Mouse (Mus musculus) embryonic fibroblast, embryonic 13.5 days (primary cell): ENCODE results near the gene Creg1. TPM values are rescaled to one million over a fixed set of nuclear protein-coding genes. Genes with fewer than 3 reads are reported as not detected.
A peak's percentile ranks its signal among the peaks of the same experiment; 100 is the strongest.
"Not testable (repeated sequence)": the region's sequence is repeated elsewhere in the genome, so short reads cannot be mapped to it uniquely, and the experiment has no call there.

Experiments used
- H3K27ac ChIP-seq: 2 replicates; pipeline ENCODE4 v1.5.1; 2012; ENCODE audit warnings: low read length, control low read depth, inconsistent platforms; ENCODE audit not compliant: insufficient read depth
- H3K4me1 ChIP-seq: 2 replicates; pipeline ENCODE4 v1.6.1; 2011; ENCODE audit warnings: low read length; ENCODE audit not compliant: control insufficient read depth, insufficient read depth
- H3K4me3 ChIP-seq: 2 replicates; pipeline ENCODE4 v1.5.1; 2011; ENCODE audit warnings: mild to moderate bottlenecking, control low read depth, low read length; ENCODE audit not compliant: insufficient read depth
- CTCF ChIP-seq: IDR thresholded peaks from 2 replicates; pipeline ENCODE4 v1.5.1; 2011; ENCODE audit warnings: mild to moderate bottlenecking, control low read depth, low read length, moderate library complexity, borderline replicate concordance; ENCODE audit not compliant: insufficient read depth
- POLR2A ChIP-seq: IDR thresholded peaks from 2 replicates; pipeline ENCODE4 v1.6.1; 2011; ENCODE audit warnings: low read depth, mild to moderate bottlenecking, control low read depth, low read length, moderate library complexity
- polyA plus RNA-seq: library from polyadenylated mRNA; stranded (reverse); fragments of >200 nt; gene quantifications from 2 replicates; pipeline ENCODE4 v1.2.4, GENCODE M21; 2011; ENCODE audit warnings: low read depth; ENCODE audit not compliant: missing spikeins, insufficient read length

Gene Creg1
- polyA plus RNA-seq, 1 experiment: 37.5 TPM

- TF ChIP-seq POLR2A: no peak
- no peak for TF ChIP-seq CTCF
- no peak overlapping the region for H3K27ac ChIP-seq
- no peaks in the 10 kb centered on the region for H3K4me1 ChIP-seq
- H3K4me3 ChIP-seq: no peak overlapping the region
Measured at GRCm38 (mm10) chr1:165751142-165751541, 12.4 kb upstream of the Creg1 start.

DNA sequence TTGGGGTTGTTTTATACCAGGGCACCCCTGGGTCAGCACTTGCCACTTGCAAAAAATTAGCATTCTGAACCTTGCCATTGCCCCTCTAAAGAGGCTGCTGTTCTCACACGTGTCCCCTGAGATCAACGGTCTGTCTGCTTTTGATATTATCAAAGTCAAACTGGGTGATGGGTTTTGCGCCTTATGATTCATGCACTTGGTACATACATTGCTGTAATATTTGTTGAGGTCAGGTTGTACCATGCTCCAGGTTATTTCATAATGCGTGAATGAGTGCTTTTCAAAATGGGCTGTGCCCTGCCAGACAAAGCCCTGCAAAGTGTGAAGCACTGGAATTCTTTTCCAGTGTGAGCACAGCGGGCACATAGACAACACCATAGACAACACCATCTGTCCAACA is 11.7 kb upstream of the Creg1 start:
- no peak overlapping the region for H3K4me3 ChIP-seq
- no peaks in the 10 kb centered on the region for H3K4me1 ChIP-seq
- no peak overlapping the region for H3K27ac ChIP-seq
- no peak for TF ChIP-seq CTCF
- TF ChIP-seq POLR2A: no peak

DNA sequence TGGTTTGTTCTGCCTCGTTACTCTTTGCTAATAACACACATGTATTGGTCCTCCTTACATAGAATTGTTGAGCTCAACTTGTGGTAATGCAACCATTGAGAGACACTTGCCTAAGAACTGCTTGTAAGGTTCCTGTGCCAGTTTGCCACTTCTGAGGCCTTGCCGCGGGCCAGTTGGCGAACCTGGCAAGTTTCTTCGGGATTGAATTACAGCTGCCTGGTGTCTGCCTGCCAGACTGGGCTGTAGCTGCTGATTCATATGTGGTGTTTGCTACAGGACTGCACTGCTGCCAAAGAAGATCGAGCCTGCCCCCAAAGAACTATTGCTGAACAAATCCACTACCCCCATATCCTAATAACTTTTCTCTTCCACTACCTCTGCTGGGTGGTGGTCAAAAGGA is 9.3 kb upstream of the Creg1 start:
- no peak overlapping the region for H3K27ac ChIP-seq
- no peak for TF ChIP-seq POLR2A
- TF ChIP-seq CTCF: no peak
- H3K4me3 ChIP-seq: no peak overlapping the region
- H3K4me1 ChIP-seq: no peaks in the 10 kb centered on the region

DNA sequence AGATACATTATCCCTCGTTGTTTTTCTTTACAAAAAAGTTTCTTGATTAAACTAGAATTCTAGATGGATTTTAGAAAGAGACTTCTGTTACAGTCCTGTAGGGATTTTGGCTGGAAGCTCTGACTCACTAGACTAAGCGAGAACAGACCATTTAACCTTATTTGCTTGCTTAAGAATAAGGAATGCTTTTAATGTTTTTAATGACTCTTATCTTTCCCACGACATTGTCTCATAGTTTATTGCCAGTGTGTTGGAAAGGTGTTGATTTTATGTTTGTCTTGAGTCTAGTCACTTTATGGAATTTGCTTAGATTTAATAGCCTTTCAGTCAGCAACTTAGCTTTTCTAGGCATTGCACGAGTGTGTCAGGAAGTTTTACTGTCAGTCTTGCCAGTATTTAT is 8.4 kb upstream of the Creg1 start:
- H3K27ac ChIP-seq: no peak overlapping the region
- no peaks in the 10 kb centered on the region for H3K4me1 ChIP-seq
- no peak overlapping the region for H3K4me3 ChIP-seq
- TF ChIP-seq CTCF: no peak
- no peak for TF ChIP-seq POLR2A

GRCm38 (mm10) chr1:165761522-165762305 is 1.8 kb upstream of the Creg1 start:
- TF ChIP-seq POLR2A (no peak), CTCF (no peak)
- Histone ChIP-seq H3K4me3 (no peak overlapping the region), H3K4me1 (no peaks in the 10 kb centered on the region; the same call in 1 of the 2 replicates), H3K27ac (no peak overlapping the region)

DNA sequence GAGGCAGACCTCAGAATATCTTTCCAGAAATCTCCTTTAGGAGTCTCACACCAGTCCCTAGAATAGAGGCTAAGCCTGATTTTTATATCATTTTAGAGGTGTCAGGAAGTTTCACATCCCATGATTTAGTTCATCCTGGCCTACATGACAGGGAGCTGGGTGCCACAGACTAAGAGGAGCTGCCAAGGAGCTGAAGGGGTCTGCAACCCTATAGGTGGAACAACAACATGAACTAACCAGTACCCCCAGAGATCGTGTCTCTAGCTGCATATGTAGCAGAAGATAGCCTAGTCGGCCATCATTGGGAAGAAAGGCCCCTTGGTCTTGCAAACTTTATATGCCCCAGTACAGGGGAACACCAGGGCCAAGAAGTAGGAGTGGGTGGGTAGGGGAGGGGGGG is 1.0 kb upstream of the Creg1 start:
- H3K4me1 ChIP-seq, H3K27ac ChIP-seq: not testable (repeated sequence)

DNA sequence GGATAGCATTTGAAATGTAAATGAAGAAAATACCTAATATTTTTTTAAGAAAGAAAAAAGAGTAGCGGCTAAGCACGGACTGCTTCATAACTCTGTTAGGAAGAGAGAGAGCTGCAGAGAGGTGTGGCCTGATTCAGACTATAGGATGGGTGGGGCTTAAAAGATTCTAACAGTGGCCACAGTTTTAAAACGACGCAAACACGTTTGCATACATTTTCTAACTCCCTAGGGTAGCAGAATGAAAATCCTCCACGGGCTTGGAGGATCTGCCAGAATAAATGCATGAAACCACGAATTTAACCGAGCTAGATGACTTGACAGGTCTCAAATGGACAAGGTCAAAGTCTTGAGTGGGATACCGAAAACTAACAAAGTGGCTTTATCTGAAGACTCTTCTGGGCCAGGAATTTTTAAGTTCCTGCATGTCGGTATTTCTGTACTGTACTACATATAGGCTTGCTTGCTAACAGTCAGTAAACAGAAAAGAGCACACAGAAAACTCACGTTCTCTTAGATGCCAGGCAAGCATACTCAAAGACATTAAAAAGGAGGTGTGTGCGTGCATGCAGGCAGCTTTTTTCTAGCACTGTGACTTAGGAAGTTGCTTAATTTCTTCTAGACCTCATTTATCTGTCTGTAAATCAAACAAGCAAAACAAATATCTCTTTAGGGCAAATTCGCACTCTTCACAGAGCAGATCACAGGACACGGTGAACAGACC is 472 bp upstream of the Creg1 start:
- H3K4me3 ChIP-seq: peak overlapping the region; percentile 7; the same call in 1 of the 2 replicates
- no peak overlapping the region for H3K27ac ChIP-seq
- no peaks in the 10 kb centered on the region; the same call in 1 of the 2 replicates for H3K4me1 ChIP-seq
- TF ChIP-seq POLR2A (no peak), CTCF (no peak)

More for the DNA sequence above, 1.0 kb upstream of the Creg1 start:
- H3K4me3 ChIP-seq: not testable (repeated sequence)

DNA sequence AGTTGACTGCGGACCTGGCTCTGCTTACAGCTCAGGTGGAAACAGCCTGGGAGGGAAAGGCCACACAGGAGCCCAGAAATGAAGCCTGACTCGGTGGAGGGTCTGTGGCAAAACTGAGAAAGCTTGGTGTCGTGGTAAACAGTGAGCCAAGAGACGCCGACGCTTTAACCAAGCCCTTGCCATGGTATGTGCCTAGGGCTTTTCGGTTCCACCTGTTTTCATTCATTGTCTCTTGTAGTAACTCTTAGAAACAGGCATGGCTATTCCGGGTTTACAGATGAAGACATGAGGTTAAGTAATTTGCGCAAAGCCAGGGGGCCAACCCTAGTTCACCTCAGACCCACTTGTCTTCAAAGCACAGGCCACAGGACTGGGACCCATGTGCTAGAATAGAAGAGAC is 1.0 kb downstream of the Creg1 start:
- Histone ChIP-seq H3K4me1 (no peaks in the 10 kb centered on the region; the same call in 1 of the 2 replicates), H3K4me3 (peak overlapping the region; percentile 73), H3K27ac (no peak overlapping the region)
- TF ChIP-seq POLR2A (no peak), CTCF (no peak)

DNA sequence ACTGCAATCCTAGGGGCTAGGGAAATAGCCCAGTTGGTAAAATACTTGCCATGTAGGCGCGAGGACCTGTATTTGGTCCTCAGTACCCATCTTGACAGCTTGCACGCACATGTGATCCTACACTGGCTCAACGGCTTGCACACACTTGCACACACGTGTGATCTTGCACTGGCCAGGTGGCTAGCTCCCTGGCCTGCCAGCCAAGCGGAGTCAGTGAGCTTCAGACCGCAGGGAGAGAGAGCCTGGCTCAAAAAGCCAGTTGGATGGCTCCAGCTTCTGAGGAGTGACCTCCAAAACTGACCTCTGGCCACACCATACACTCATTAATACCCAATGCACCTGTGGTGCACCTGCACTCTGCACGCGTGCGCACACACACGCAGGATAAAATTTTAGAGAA is 1.5 kb downstream of the Creg1 start:
- Histone ChIP-seq H3K4me1 (no peaks in the 10 kb centered on the region; the same call in 1 of the 2 replicates), H3K4me3 (no peak overlapping the region), H3K27ac (no peak overlapping the region)
- no peak for TF ChIP-seq CTCF
- no peak for TF ChIP-seq POLR2A

DNA sequence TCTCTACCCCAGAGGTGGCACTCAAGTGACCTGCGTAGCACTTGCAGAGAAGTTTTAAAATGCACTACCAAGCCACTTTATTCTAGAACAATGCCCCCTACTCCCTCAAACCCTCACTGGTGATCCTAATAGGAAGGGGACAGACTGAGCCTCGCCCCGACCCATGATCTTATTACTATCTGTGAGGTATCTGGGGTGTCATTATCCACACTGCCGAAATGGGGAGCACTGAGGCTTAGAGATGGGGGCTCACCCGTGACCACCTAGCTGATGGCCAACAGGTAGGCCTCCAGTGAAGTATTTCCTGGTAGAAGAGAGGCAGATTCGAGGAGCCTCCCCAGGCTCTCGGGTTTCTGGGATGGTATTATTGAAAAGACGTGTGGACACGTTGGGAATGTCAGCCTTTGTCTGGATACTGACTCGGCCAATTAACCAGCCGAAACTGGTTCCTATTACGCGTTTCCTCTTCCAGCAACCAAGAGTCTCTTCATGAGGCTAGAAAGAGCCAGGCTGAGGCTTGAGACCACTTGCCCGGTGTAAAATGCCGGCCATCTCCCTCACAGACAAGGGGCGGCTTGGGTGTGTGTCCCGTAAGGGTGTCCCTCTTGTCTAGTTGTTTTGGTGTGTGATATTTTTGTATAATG is 2.2 kb downstream of the Creg1 start:
- TF ChIP-seq CTCF (no peak), POLR2A (no peak)
- Histone ChIP-seq H3K27ac (no peak overlapping the region), H3K4me1 (no peaks in the 10 kb centered on the region; the same call in 1 of the 2 replicates), H3K4me3 (no peak overlapping the region)
